Mouse (Mus musculus) embryonic fibroblast, embryonic 13.5 days (primary cell): Measurements from ENCODE around the gene Il1f6. TPM values are rescaled to one million over a fixed set of nuclear protein-coding genes. Genes with fewer than 3 reads are reported as not detected.
"Not testable (repeated sequence)": the region's sequence is repeated elsewhere in the genome, so short reads cannot be mapped to it uniquely, and the experiment has no call there.

Experiments
- H3K27ac ChIP-seq: 2 replicates; pipeline ENCODE4 v1.5.1; 2012; ENCODE audit warnings: low read length, control low read depth, inconsistent platforms; ENCODE audit not compliant: insufficient read depth
- H3K4me1 ChIP-seq: 2 replicates; pipeline ENCODE4 v1.6.1; 2011; ENCODE audit warnings: low read length; ENCODE audit not compliant: control insufficient read depth, insufficient read depth
- H3K4me3 ChIP-seq: 2 replicates; pipeline ENCODE4 v1.5.1; 2011; ENCODE audit warnings: mild to moderate bottlenecking, control low read depth, low read length; ENCODE audit not compliant: insufficient read depth
- CTCF ChIP-seq: IDR thresholded peaks from 2 replicates; pipeline ENCODE4 v1.5.1; 2011; ENCODE audit warnings: mild to moderate bottlenecking, control low read depth, low read length, moderate library complexity, borderline replicate concordance; ENCODE audit not compliant: insufficient read depth
- POLR2A ChIP-seq: IDR thresholded peaks from 2 replicates; pipeline ENCODE4 v1.6.1; 2011; ENCODE audit warnings: low read depth, mild to moderate bottlenecking, control low read depth, low read length, moderate library complexity
- polyA plus RNA-seq: library from polyadenylated mRNA; stranded (reverse); fragments of >200 nt; gene quantifications from 2 replicates; pipeline ENCODE4 v1.2.4, GENCODE M21; 2011; ENCODE audit warnings: low read depth; ENCODE audit not compliant: missing spikeins, insufficient read length

The Il1f6 gene
- polyA plus RNA-seq, result not detected in 2 replicates

DNA sequence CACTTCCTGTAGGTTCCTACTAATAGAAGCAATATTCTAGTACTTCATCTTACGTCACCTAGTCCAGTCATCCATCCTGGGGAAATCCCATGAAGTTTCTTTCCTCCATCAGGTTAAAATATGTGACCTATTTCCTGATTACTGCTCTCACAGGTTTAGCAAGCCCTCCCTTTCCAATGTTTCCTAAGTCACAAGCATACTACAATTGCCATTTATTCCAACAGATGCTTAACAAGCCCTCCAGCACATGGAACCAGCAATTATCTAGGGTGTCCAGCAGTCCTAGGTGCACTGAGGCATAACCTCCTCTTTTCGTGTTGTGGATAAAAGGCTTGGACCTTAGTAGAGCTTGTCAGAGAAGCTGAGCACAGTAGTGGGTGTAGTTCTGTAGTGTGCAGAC lies at the start of gene Il1f6:
TSS of gene Il1f6 (plus strand) at position 301 of the 400 bp plus-strand sequence.
- TF ChIP-seq POLR2A (no peak), CTCF (no peak)
- H3K4me3 ChIP-seq, result no peak within 1 kb of the TSS

DNA sequence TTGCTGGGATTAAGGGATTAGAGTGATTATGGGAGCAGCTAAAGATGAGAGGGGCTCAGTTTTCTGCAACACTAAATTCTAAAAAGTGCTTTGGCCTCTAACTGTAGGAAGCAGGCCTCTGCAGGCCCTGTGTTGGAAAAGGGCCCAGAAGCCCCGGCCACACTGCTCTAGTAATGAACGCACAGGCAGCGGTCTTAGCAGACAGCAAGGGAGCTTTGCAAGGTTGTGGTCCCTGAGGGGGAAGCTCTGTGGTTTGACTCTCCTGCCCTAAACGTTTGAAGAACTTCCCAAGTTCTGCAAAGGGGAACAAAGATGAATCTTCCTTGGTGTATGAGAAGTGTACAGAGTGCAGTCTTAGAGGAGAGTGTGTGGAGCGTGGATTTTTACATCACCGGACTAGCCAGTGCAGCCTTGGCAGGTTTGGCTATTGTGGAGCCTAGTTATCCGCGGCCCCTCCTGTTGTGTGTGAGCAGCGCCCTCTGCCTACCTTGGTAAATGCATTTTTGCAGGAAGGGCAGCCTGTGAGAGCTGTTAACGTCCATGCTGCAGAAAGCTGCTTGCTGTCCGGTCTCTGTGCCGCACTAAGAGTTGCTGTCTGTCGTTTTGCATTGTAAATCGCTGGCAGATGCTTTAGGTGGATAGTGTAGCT lies 33.4 kb upstream of the Il1f6 start:
- H3K27ac ChIP-seq, H3K4me3 ChIP-seq, H3K4me1 ChIP-seq: not testable (repeated sequence)
- 0 out of 2 replicates have a peak, but pooled peaks have one; percentile 11 for TF ChIP-seq CTCF

More for the DNA sequence above, at the start of gene Il1f6:
- H3K27ac ChIP-seq, result no peak within 1 kb of the TSS
- no peaks in the 10 kb centered on the region for H3K4me1 ChIP-seq

DNA sequence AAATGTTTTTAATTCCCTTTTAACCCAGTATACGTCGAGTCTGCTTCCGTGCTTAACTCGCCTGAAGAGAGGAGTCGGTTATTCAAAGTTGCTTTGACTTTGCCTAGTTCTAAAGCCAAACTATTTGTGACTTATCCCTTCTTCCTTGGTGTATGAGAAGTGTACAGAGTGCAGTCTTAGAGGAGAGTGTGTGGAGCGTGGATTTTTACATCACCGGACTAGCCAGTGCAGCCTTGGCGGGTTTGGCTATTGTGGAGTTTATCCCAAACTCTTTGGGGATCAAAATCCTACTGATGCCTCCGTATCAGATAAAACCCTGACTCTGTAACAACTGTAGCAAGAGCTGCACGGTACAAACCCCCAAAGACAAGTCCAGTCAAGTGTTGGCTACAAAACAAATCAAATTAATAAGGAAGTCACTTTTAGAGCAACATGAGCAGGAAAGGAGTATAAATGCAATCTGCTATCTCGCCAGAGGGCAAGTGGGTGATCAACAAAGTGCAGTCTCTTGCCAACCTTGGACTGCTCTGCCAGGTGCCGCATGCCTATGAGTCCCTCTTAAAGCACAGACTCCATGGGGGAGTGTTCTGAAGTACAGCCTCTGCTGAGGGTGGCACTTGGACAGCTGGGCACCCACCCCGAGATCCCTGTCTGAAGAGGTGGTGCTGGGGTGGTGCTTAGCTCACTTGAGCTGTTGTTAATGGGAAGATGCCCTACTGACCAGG lies 32.6 kb upstream of the Il1f6 start:
- not testable (repeated sequence) for H3K4me3 ChIP-seq, H3K4me1 ChIP-seq, H3K27ac ChIP-seq

DNA sequence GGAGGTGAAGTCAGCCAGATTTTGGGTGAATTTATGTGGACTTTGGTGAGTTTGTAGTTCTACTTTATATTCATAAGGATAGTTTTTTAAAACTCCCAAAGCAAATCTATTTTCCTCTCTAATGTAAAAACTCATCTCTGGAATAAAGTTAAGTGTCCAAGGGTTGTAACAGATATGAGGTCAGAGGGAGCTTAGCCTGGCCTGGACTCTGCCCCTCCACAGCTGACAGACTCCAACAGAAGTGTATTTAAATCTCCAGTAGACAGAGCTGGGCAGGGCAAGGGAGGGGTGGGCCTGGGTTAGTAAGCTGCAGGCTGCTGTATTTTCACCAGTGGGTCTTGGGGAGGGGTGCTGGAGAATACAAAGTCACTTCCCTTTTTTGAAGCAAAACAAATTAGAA lies 31.1 kb upstream of the Il1f6 start:
- H3K4me1 ChIP-seq, H3K4me3 ChIP-seq, H3K27ac ChIP-seq: not testable (repeated sequence)

DNA sequence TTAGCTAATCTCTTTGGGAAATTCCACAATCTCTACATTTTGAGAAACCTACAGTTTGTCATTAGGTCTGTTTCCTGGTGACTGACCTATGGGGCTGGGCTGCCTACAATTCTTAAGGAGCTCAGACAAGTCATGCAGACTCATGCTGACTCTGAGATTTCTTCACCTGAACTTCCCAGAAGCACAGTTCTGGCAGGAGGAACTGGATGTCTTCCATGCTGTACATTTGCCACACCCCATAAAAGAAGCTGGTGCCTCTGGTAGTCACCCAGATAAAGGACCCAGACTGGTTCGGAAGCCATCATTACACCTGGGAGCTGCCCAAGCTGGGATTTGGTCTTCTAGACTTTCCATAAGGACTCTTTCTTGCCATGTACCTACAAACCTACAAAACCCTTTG lies 29.0 kb upstream of the Il1f6 start, which contains the start of gene Il1f9:
TSS of gene Il1f9 (plus strand) at position 301 of the 400 bp plus-strand sequence.
- Histone ChIP-seq H3K4me3 (no peak within 1 kb of the TSS), H3K27ac (no peak within 1 kb of the TSS)
- TF ChIP-seq POLR2A (no peak), CTCF (no peak)

DNA sequence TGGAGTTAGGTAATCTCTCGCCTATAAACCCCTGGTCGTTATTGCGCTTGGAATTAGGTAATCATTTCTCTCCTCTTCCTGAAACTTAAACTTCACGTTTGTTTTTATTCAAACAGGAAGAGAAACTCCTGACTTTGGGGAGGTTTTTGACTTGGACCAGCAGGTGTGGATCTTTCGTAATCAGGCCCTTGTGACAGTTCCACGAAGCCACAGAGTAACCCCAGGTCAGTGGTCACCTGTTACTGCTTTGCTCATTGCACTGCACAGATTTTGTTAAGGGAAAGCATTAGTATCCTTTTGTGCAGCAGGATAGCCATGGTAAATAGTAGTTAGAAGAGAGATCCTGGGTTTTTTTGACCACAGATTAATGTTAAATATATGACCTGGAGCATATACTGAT lies 27.6 kb upstream of the Il1f6 start:
- no peaks in the 10 kb centered on the region for H3K4me1 ChIP-seq
- no peak for TF ChIP-seq CTCF
- no peak for TF ChIP-seq POLR2A
- H3K4me3 ChIP-seq, result no peak overlapping the region
- no peak overlapping the region for H3K27ac ChIP-seq

More for the DNA sequence above, 29.0 kb upstream of the Il1f6 start, which contains the start of gene Il1f9:
- H3K4me1 ChIP-seq, result no peaks in the 10 kb centered on the region

DNA sequence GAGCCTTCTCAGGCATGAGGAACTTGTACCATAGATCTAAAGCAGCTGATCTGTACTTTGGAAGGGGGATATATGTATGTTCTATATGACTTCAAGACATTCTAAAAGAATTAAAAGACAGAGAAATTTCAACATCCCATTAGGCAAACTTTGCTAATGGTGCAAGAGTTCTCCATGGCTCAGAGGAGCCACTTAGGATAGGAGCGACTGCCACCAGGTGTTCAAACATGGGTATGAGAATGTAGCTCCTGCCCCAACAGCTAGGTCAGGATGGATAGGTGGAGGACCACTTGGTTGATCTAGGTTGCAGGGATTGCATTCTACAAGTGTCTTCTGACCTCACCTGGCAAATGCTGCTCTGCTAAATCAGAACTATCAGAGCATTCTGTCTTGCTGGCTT lies 27.0 kb upstream of the Il1f6 start:
- no peak overlapping the region for H3K27ac ChIP-seq
- H3K4me3 ChIP-seq, result no peak overlapping the region
- TF ChIP-seq CTCF (no peak), POLR2A (no peak)
- no peaks in the 10 kb centered on the region for H3K4me1 ChIP-seq

DNA sequence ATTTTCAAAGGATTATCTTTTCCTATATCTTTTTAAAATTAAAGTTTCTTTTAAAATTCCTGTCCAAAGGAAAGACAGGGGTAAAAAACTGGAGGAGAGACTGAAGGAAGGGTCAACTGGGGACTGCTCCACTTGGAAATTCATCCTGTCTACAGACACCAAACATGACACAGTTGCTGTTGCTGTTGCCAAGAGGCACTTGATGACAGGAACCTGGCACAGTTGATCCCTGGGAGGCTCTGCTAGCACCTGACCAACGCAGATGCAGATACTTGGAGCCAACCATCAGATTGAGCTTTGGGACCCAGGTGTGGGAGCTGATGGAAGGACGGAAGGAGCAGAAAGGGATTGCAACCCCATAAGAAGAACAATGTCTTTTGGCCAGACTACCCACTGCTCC lies 12.0 kb downstream of the Il1f6 start:
- no peak for TF ChIP-seq CTCF
- TF ChIP-seq POLR2A, result no peak
- Histone ChIP-seq H3K4me1 (no peaks in the 10 kb centered on the region), H3K4me3 (no peak overlapping the region), H3K27ac (no peak overlapping the region)

DNA sequence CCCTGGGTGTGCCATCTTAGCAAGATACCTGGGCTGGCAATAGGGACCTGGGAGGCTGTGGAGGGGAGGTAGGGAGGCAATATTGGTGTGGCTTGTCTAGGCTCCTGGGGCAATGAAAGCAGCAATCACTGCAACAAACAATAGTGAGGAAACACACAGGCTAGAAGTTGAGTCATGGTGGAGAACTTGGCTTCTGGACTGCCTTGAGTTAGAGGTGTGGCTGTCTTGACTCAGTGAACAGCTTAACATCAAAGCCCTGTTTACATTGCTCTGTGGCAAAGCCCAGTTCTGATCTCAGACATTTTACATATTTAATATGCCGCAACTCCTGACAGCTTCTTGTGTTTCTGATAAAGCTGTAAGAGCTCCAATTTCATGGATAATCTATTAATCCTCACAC lies 52.3 kb downstream of the Il1f6 start:
- TF ChIP-seq POLR2A (no peak), CTCF (no peak)
- H3K4me3 ChIP-seq, result no peak overlapping the region
- H3K27ac ChIP-seq, result no peak overlapping the region
- H3K4me1 ChIP-seq, result no peaks in the 10 kb centered on the region

DNA sequence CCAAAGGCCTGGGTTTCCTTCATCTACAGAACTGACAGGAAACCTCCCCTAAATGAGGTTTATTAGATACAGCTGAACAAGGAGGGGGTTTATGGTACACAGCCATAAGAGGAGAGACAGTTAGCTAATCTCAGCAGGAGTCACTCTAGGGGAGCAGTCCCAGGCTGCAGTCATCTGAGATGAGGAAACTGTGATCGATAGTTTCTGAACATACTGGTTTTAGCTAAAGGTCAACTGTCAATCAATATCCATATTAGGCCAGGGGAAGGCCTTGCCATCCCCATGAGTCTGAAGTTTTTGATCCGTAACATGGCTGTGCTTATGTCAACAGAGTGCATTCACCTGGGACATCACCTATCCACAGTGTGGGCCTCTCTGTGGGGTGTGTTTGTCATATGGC lies 58.4 kb downstream of the Il1f6 start:
- TF ChIP-seq CTCF, result no peak
- TF ChIP-seq POLR2A, result no peak
- H3K27ac ChIP-seq, result no peak overlapping the region

More for the DNA sequence above, 58.4 kb downstream of the Il1f6 start:
- no peak overlapping the region for H3K4me3 ChIP-seq
- H3K4me1 ChIP-seq, result no peaks in the 10 kb centered on the region
